Mouse (Mus musculus): ENCODE data around the gene Spata32. TPM values are rescaled to one million over a fixed set of nuclear protein-coding genes. Genes with fewer than 3 reads are reported as not detected.

Spata32 gene
- polyA plus RNA-seq, 1 experiment from 2014 or later = 1.3 TPM

DNA sequence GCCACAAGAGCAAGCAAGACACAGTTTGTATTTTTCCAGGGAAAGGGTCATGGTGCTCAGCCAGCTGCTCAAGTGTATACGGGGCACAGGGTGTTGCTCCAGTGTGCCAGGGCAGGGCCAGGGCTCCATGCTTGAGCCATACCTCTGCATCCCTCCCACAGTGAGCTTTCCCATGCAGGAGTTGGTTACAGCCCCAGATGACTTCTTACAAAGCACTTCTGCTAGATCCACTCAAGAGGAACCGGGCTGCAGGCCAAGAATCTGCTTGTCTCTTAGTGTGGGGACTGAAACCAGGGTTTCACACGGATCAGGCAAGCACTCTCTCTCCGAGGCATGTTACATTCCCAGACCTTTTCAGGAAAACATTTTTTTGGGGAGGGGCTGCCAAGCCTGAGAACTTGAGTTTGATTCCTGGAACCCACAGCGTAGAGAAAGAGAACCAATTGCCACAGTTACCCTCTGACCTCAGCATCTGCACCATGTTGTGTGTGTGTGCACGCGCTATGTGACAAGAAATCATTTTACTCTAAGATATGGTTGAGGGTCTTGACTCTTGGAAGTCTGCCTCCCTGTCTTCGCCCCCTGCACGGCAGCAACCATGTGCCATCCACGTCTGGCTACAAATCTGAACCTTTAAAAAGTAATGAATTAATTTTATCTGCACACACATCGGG is 29.4 kb upstream of the Spata32 start:
- WGBS = 48% methylated on average over 11 of the region's 11 CpGs
- no peak overlapping the region for H3K4me2 ChIP-seq (ENCODE audit: low read length)
- H3K9me3 ChIP-seq (ENCODE audit: control insufficient read depth, low read length) = no peaks in the 10 kb centered on the region
- H3K4me3 ChIP-seq (ENCODE audit: low read length) = no peak overlapping the region
- no peaks in the 10 kb centered on the region for H3K27me3 ChIP-seq (replicated peaks; ENCODE audit: control insufficient read depth, insufficient read depth, low read length)
- H3K4me1 ChIP-seq (ENCODE audit: control insufficient read depth, insufficient read depth, low read depth, low read length) = peaks cover 23% of the 10 kb centered on the region
- 0 out of 2 replicates have a peak overlapping the region, but pooled peaks have one; percentile 42 for H3K27ac ChIP-seq (ENCODE audit: low read depth, low read length)
- H3K36me3 ChIP-seq (ENCODE audit: control insufficient read depth, insufficient read depth, low read length) = no peaks in the 10 kb centered on the region
- peak; percentile 81 for ATAC-seq
- H3K9ac ChIP-seq (ENCODE audit: low read depth, low read length) = no peak overlapping the region

DNA sequence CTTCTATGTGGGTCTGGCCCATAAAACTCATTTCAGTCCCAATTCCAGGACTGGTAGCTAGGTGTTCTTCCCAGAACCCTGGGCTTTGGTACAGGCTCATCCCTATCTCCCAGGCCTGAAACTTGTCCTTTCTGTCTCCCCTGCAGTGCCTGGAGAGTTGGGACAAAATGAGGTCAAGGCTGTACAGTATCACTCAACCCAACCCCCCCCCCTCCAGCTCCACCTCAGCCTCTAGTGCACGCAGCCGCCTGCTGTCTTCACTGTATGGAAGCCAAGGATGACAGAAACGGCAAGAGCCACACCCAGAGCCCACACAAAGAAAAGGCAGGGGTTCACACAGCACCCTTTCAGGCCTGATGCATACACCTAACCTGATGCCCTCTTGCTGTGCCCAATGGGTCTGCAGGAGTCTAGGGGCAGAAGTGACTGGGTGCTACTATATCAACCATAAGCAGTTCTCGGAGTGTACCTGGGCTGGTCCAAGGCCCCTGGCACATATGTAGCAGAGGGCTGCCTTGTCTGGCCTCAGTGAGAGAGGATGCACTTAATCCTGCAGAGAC is 28.6 kb upstream of the Spata32 start:
- 61% methylated on average over 4 of the region's 4 CpGs for WGBS
- no peak overlapping the region for H3K4me2 ChIP-seq (ENCODE audit: low read length)
- peaks cover 23% of the 10 kb centered on the region for H3K4me1 ChIP-seq (ENCODE audit: control insufficient read depth, insufficient read depth, low read depth, low read length)
- ATAC-seq = no peak
- no peaks in the 10 kb centered on the region for H3K36me3 ChIP-seq (ENCODE audit: control insufficient read depth, insufficient read depth, low read length)
- no peaks in the 10 kb centered on the region for H3K27me3 ChIP-seq (replicated peaks; ENCODE audit: control insufficient read depth, insufficient read depth, low read length)
- no peak overlapping the region for H3K4me3 ChIP-seq (ENCODE audit: low read length)
- H3K27ac ChIP-seq (ENCODE audit: low read depth, low read length) = no peak overlapping the region
- no peaks in the 10 kb centered on the region for H3K9me3 ChIP-seq (ENCODE audit: control insufficient read depth, low read length)
- 0 out of 2 replicates have a peak overlapping the region, but pooled peaks have one; percentile 18 for H3K9ac ChIP-seq (ENCODE audit: low read depth, low read length)

DNA sequence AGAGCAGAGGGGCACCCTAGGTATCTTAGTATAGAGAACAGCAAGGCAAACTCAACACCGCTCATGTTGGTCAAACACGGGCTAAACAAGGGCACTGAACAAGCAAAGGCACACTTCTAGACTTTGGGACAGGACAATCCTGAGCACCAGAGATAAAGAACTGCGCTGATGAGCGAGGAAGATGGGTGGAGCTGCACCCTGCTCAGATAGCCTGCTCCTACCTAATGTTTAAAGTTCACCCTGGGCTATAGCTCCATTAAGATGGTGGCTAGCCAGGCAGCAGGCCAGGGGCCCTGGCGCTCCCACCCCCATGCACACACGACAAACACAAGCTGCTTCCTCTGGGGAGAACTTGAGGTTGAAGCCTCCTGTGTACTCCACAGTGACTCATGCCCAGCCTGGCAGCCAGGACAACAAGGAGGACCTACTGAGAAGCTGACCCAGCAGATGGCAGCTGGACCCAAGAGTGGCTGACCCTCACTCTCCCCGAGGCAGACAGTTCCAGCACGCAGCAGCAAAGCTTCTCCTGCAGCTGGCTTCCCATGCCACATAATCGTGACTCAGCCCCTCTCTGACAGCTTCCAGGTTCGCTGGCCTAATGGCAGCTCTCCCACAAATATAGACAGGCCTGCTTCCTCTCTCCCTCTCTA is 28.0 kb upstream of the Spata32 start:
- ATAC-seq = no peak
- H3K4me3 ChIP-seq (ENCODE audit: low read length) = no peak overlapping the region
- no peak overlapping the region for H3K4me2 ChIP-seq (ENCODE audit: low read length)
- H3K27ac ChIP-seq (ENCODE audit: low read depth, low read length) = peak overlapping the region; percentile 23; the same call in 1 of the 2 replicates
- no peaks in the 10 kb centered on the region for H3K9me3 ChIP-seq (ENCODE audit: control insufficient read depth, low read length)
- H3K4me1 ChIP-seq (ENCODE audit: control insufficient read depth, insufficient read depth, low read depth, low read length) = peaks cover 23% of the 10 kb centered on the region
- no peak overlapping the region for H3K9ac ChIP-seq (ENCODE audit: low read depth, low read length)
- no peaks in the 10 kb centered on the region for H3K36me3 ChIP-seq (ENCODE audit: control insufficient read depth, insufficient read depth, low read length)
- 70% methylated on average over 10 of the region's 10 CpGs for WGBS
- no peaks in the 10 kb centered on the region for H3K27me3 ChIP-seq (replicated peaks; ENCODE audit: control insufficient read depth, insufficient read depth, low read length)

DNA sequence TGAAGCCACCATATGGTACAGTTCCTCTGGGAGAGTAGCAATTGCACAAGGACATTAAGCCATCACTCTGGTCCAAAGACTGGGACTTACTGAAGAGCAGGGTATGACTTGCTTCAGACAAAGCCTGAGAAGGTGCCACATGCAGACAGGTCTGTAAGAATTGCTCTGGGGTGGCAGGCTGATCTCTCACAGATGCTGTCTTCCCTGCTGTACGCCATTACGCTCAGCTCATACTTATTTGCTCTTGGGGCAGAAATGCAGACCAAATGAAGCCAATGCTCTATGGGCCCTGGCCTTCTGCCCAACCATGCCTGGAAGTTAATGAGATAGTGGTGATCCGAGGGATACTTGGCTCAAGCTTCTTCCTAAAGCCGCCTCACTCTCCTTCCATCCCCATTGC is 26.6 kb upstream of the Spata32 start:
- Histone ChIP-seq H3K9ac (ENCODE audit: low read depth, low read length) (no peak overlapping the region), H3K27ac (ENCODE audit: low read depth, low read length) (no peak overlapping the region), H3K27me3 (replicated peaks; ENCODE audit: control insufficient read depth, insufficient read depth, low read length) (no peaks in the 10 kb centered on the region), H3K9me3 (ENCODE audit: control insufficient read depth, low read length) (no peaks in the 10 kb centered on the region), H3K4me1 (ENCODE audit: control insufficient read depth, insufficient read depth, low read depth, low read length) (peaks cover 23% of the 10 kb centered on the region), H3K36me3 (ENCODE audit: control insufficient read depth, insufficient read depth, low read length) (no peaks in the 10 kb centered on the region), H3K4me2 (ENCODE audit: low read length) (no peak overlapping the region), H3K4me3 (ENCODE audit: low read length) (no peak overlapping the region)
- peak; percentile 35; the same call in 1 of the 2 replicates for ATAC-seq
- WGBS = 58% methylated on average over 4 of the region's 4 CpGs

DNA sequence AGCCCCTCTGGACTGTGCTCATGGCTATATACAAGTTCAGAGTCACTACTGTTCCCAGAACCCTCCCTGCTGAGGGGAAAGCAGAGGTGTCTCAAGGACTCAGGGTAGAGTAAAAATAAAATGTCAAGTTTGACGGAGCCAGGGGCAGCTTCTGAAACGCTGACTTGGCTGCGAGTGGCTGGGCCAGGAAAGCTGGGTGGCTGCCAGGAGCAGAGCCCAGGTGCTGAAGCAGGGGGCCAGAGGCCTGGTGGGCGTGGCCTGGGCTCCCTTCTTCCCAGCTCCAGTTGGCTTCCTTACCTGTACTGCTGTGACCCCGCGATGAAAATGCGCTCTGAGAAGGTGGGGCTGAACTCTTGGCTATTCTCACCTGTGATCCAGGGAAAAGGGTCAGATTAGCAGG is 22.5 kb upstream of the Spata32 start:
- no peaks in the 10 kb centered on the region for H3K27me3 ChIP-seq (replicated peaks; ENCODE audit: control insufficient read depth, insufficient read depth, low read length)
- H3K27ac ChIP-seq (ENCODE audit: low read depth, low read length) = no peak overlapping the region
- 0 out of 2 replicates have a peak, but pooled peaks cover 2% of the 10 kb centered on the region for H3K9me3 ChIP-seq (ENCODE audit: control insufficient read depth, low read length)
- 43% methylated on average over 7 of the region's 7 CpGs for WGBS
- H3K9ac ChIP-seq (ENCODE audit: low read depth, low read length) = no peak overlapping the region
- peaks cover 5% of the 10 kb centered on the region; the same call in 1 of the 2 replicates for H3K4me1 ChIP-seq (ENCODE audit: control insufficient read depth, insufficient read depth, low read depth, low read length)
- no peak overlapping the region for H3K4me2 ChIP-seq (ENCODE audit: low read length)
- no peak for ATAC-seq
- peaks cover 17% of the 10 kb centered on the region; the same call in 1 of the 2 replicates for H3K36me3 ChIP-seq (ENCODE audit: control insufficient read depth, insufficient read depth, low read length)
- no peak overlapping the region for H3K4me3 ChIP-seq (ENCODE audit: low read length)

DNA sequence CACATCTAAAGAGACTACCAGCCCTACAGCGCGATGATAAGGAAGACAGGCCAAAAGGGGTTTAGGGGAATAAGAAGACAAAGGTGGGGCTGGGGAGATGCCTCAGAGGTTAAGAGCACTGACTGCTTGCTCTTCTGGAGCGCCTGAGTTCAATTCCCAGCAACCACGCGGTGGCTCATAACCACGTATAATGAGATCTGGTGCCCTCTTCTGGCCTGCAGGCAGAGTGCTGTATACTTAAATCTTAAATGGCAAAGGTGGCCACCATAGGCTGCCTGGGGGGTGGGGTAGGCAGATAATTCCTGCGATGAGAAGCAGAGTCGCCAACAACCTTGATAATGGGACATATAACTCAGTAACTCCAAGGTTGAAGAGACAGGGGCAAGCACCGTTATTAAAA is 19.5 kb upstream of the Spata32 start:
- 77% methylated on average over 9 of the region's 9 CpGs for WGBS
- H3K9me3 ChIP-seq (ENCODE audit: control insufficient read depth, low read length) = 0 out of 2 replicates have a peak, but pooled peaks cover 2% of the 10 kb centered on the region
- H3K4me2 ChIP-seq (ENCODE audit: low read length) = no peak overlapping the region
- no peak overlapping the region for H3K27ac ChIP-seq (ENCODE audit: low read depth, low read length)
- no peak overlapping the region for H3K4me3 ChIP-seq (ENCODE audit: low read length)
- H3K4me1 ChIP-seq (ENCODE audit: control insufficient read depth, insufficient read depth, low read depth, low read length) = no peaks in the 10 kb centered on the region; the same call in 1 of the 2 replicates
- H3K9ac ChIP-seq (ENCODE audit: low read depth, low read length) = no peak overlapping the region
- H3K27me3 ChIP-seq (replicated peaks; ENCODE audit: control insufficient read depth, insufficient read depth, low read length) = no peaks in the 10 kb centered on the region
- H3K36me3 ChIP-seq (ENCODE audit: control insufficient read depth, insufficient read depth, low read length) = peaks cover 17% of the 10 kb centered on the region; the same call in 1 of the 2 replicates
- no peak for ATAC-seq

DNA sequence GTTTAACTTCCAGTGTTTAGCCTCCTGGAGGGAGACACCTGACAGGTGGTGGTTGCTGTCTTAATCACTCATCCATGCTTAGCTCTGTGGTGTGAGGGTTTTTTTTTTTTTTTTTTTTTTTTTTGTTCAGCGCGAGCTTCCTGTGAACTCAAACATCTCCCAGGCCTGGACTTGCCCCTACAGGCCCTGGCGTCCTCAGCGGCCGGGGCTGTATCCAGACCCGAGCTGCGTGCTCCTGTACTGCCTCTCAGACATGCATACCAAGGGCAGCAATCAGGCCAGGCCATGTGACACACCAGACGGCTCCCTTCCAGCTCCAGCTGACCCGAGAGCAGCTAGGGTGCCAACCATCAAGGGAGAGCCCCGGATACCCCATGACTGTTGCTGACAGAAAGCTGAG is 18.7 kb upstream of the Spata32 start:
- no peaks in the 10 kb centered on the region for H3K27me3 ChIP-seq (replicated peaks; ENCODE audit: control insufficient read depth, insufficient read depth, low read length)
- no peak overlapping the region for H3K4me2 ChIP-seq (ENCODE audit: low read length)
- no peak for ATAC-seq
- WGBS = 85% methylated on average over 10 of the region's 10 CpGs
- H3K9ac ChIP-seq (ENCODE audit: low read depth, low read length) = no peak overlapping the region
- peaks cover 17% of the 10 kb centered on the region; the same call in 1 of the 2 replicates for H3K36me3 ChIP-seq (ENCODE audit: control insufficient read depth, insufficient read depth, low read length)
- no peak overlapping the region for H3K4me3 ChIP-seq (ENCODE audit: low read length)
- no peak overlapping the region for H3K27ac ChIP-seq (ENCODE audit: low read depth, low read length)
- H3K4me1 ChIP-seq (ENCODE audit: control insufficient read depth, insufficient read depth, low read depth, low read length) = no peaks in the 10 kb centered on the region; the same call in 1 of the 2 replicates
- H3K9me3 ChIP-seq (ENCODE audit: control insufficient read depth, low read length) = 0 out of 2 replicates have a peak, but pooled peaks cover 2% of the 10 kb centered on the region

DNA sequence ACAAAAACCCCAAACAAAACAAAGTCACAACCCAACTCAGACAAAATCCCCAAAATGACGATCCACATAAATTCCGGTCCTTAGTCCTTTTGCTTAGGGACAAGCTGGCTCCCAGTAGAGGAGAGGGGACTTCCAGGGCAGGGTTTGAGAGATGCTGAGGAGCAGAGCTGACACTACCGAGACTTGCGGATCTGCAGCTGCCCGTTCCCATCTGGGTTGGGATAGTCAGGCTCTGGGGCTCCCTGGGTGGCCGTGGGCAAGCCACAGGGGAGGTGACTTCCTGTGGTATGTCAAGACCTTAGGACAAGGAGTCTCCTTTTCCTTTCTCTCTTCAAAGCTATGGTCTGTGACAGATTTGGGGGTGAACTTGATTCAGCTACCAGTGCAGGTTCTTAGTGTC is 18.2 kb upstream of the Spata32 start:
- no peak overlapping the region for H3K9ac ChIP-seq (ENCODE audit: low read depth, low read length)
- H3K36me3 ChIP-seq (ENCODE audit: control insufficient read depth, insufficient read depth, low read length) = peaks cover 17% of the 10 kb centered on the region; the same call in 1 of the 2 replicates
- H3K4me1 ChIP-seq (ENCODE audit: control insufficient read depth, insufficient read depth, low read depth, low read length) = no peaks in the 10 kb centered on the region; the same call in 1 of the 2 replicates
- 0 out of 2 replicates have a peak, but pooled peaks cover 2% of the 10 kb centered on the region for H3K9me3 ChIP-seq (ENCODE audit: control insufficient read depth, low read length)
- H3K4me3 ChIP-seq (ENCODE audit: low read length) = no peak overlapping the region
- no peak overlapping the region for H3K27ac ChIP-seq (ENCODE audit: low read depth, low read length)
- H3K4me2 ChIP-seq (ENCODE audit: low read length) = no peak overlapping the region
- WGBS = 86% methylated on average over 6 of the region's 6 CpGs
- no peaks in the 10 kb centered on the region for H3K27me3 ChIP-seq (replicated peaks; ENCODE audit: control insufficient read depth, insufficient read depth, low read length)
- ATAC-seq = no peak

DNA sequence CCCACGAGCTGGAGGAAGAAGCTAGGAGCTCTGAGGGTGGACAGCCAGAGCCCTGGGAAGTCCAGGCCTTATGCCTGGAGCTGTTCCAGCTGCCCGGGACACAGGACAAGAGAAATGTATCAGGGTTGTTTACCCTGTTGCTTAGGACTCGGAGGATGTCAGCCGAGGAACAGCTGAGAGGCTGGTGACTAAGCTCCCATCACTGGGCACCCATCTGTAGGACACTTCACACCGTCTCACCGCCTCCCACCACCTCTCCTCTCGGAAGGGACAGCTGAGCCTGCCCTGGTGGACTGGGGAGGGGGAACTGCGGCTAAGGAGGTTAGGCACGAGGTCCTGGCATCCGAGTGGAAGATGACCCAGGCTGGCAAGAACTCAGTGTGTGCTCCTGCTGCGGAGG is 17.5 kb upstream of the Spata32 start:
- ATAC-seq = no peak
- whole genome bisulfite sequencing = 66% methylated on average over 11 of the region's 11 CpGs
- peaks cover 18% of the 10 kb centered on the region; the same call in 1 of the 2 replicates for H3K36me3 ChIP-seq (ENCODE audit: control insufficient read depth, insufficient read depth, low read length)

More for the DNA sequence above, 17.5 kb upstream of the Spata32 start:
- no peak overlapping the region for H3K9ac ChIP-seq (ENCODE audit: low read depth, low read length)
- H3K27ac ChIP-seq (ENCODE audit: low read depth, low read length) = no peak overlapping the region; the same call in 1 of the 2 replicates
- H3K27me3 ChIP-seq (replicated peaks; ENCODE audit: control insufficient read depth, insufficient read depth, low read length) = no peaks in the 10 kb centered on the region
- no peaks in the 10 kb centered on the region; the same call in 1 of the 2 replicates for H3K4me1 ChIP-seq (ENCODE audit: control insufficient read depth, insufficient read depth, low read depth, low read length)
- H3K4me2 ChIP-seq (ENCODE audit: low read length) = no peak overlapping the region
- H3K4me3 ChIP-seq (ENCODE audit: low read length) = no peak overlapping the region
- 0 out of 2 replicates have a peak, but pooled peaks cover 2% of the 10 kb centered on the region for H3K9me3 ChIP-seq (ENCODE audit: control insufficient read depth, low read length)
